Comparison of ENCODE assay signal across 8 mouse cellular contexts in genomic region chr13:59766786-59767515, GRCm38 (mm10). TPM values are rescaled to one million over a fixed set of nuclear protein-coding genes. Genes with fewer than 3 reads are reported as not detected.
A peak's percentile ranks its signal among the peaks of the same experiment; 100 is the strongest.
DNase-seq lines count a peak whose midpoint lies in the region; ATAC-seq and TF ChIP-seq lines count a peak whose summit lies in the region.
"Had no signal": no experiment of that assay in that cellular context is flagged by ENCODE, and none has a peak within 500 bp of the region (broad histone marks: within the 10 kb centered on the region; RNA-seq: fewer than 3 reads in every experiment).

No protein-coding gene starts in this region.

- 85% methylated on average over 11 of the region's 11 CpGs for WGBS in midbrain, embryonic 13.5 days
- WGBS in midbrain, embryonic 16.5 days = 88% methylated on average over 11 of the region's 11 CpGs
- 69% methylated on average over 11 of the region's 11 CpGs for WGBS in hindbrain, embryonic 14.5 days
- WGBS in limb, embryonic 14.5 days = 61% methylated on average over 11 of the region's 11 CpGs
- 37% methylated on average over 11 of the region's 11 CpGs for WGBS in stomach, embryonic 16.5 days

- peaks cover 47% of the 10 kb centered on the region for H3K4me1 ChIP-seq in midbrain, embryonic 13.5 days (replicated peaks)
- H3K4me1 ChIP-seq in midbrain, embryonic 16.5 days (ENCODE audit: control insufficient read depth, insufficient read depth, low read length) = peaks cover 32% of the 10 kb centered on the region
- H3K4me1 ChIP-seq in hindbrain, embryonic 14.5 days (replicated peaks; ENCODE audit: control insufficient read depth, insufficient read depth, low read length) = peaks cover 33% of the 10 kb centered on the region
- peaks cover 36% of the 10 kb centered on the region for H3K4me1 ChIP-seq in limb, embryonic 14.5 days (ENCODE audit: control insufficient read depth, insufficient read depth, low read length)
- H3K4me1 ChIP-seq in stomach, embryonic 16.5 days (ENCODE audit: control insufficient read depth, insufficient read depth, low read length) = peaks cover 56% of the 10 kb centered on the region

- no peaks in the 10 kb centered on the region for H3K9me3 ChIP-seq in midbrain, embryonic 13.5 days
- H3K9me3 ChIP-seq in midbrain, embryonic 16.5 days (replicated peaks; ENCODE audit: control insufficient read depth, low read length, poor library complexity, severe bottlenecking) = no peaks in the 10 kb centered on the region
- no peaks in the 10 kb centered on the region for H3K9me3 ChIP-seq in hindbrain, embryonic 14.5 days (ENCODE audit: control insufficient read depth, low read length)
- no peaks in the 10 kb centered on the region for H3K9me3 ChIP-seq in limb, embryonic 14.5 days (ENCODE audit: control insufficient read depth, low read length)
- H3K9me3 ChIP-seq in stomach, embryonic 16.5 days (replicated peaks; ENCODE audit: control insufficient read depth, low read length) = no peaks in the 10 kb centered on the region

- H3K27me3 ChIP-seq in midbrain, embryonic 13.5 days = no peaks in the 10 kb centered on the region
- H3K27me3 ChIP-seq in midbrain, embryonic 16.5 days (ENCODE audit: control insufficient read depth, insufficient read depth, low read depth, low read length) = no peaks in the 10 kb centered on the region
- H3K27me3 ChIP-seq in hindbrain, embryonic 14.5 days (ENCODE audit: control insufficient read depth, insufficient read depth, low read length) = no peaks in the 10 kb centered on the region
- no peaks in the 10 kb centered on the region for H3K27me3 ChIP-seq in limb, embryonic 14.5 days (ENCODE audit: control insufficient read depth, insufficient read depth, low read length)
- no peaks in the 10 kb centered on the region for H3K27me3 ChIP-seq in stomach, embryonic 16.5 days (ENCODE audit: control insufficient read depth, insufficient read depth, low read length)

- H3K4me3 ChIP-seq in midbrain, embryonic 13.5 days (replicated peaks) = no peak overlapping the region
- H3K4me3 ChIP-seq in midbrain, embryonic 16.5 days (ENCODE audit: low read depth, low read length) = no peak overlapping the region
- no peak overlapping the region for H3K4me3 ChIP-seq in hindbrain, embryonic 14.5 days (replicated peaks; ENCODE audit: low read length)
- H3K4me3 ChIP-seq in limb, embryonic 14.5 days (replicated peaks; ENCODE audit: low read length) = no peak overlapping the region
- peak overlapping the region; percentile 84 for H3K4me3 ChIP-seq in stomach, embryonic 16.5 days (replicated peaks; ENCODE audit: low read length)

- intact Hi-C loops in gastrocnemius, postnatal 36 days (cut with DNase I) = no loop called here

- H3K4me2 ChIP-seq in midbrain, embryonic 13.5 days (replicated peaks) = peak overlapping the region; percentile 15
- H3K4me2 ChIP-seq in midbrain, embryonic 16.5 days (ENCODE audit: low read length) = no peak overlapping the region
- H3K4me2 ChIP-seq in hindbrain, embryonic 14.5 days (replicated peaks) = peak overlapping the region; percentile 75
- H3K4me2 ChIP-seq in limb, embryonic 14.5 days (replicated peaks; ENCODE audit: low read depth, low read length, severe bottlenecking) = peak overlapping the region; percentile 26; the same call in 1 of the 2 replicates
- peak overlapping the region; percentile 90 for H3K4me2 ChIP-seq in stomach, embryonic 16.5 days (ENCODE audit: low read depth, low read length)

- H3K36me3 ChIP-seq in midbrain, embryonic 13.5 days = peaks cover 18% of the 10 kb centered on the region
- 0 out of 2 replicates have a peak, but pooled peaks cover 2% of the 10 kb centered on the region for H3K36me3 ChIP-seq in midbrain, embryonic 16.5 days (ENCODE audit: control insufficient read depth, insufficient read depth, low read length)
- peaks cover 5% of the 10 kb centered on the region for H3K36me3 ChIP-seq in hindbrain, embryonic 14.5 days (replicated peaks; ENCODE audit: control insufficient read depth, insufficient read depth)
- peaks cover 17% of the 10 kb centered on the region for H3K36me3 ChIP-seq in limb, embryonic 14.5 days (ENCODE audit: control insufficient read depth, insufficient read depth, low read length)
- H3K36me3 ChIP-seq in stomach, embryonic 16.5 days (ENCODE audit: control insufficient read depth, insufficient read depth, low read length) = peaks cover 5% of the 10 kb centered on the region

- no peak for ATAC-seq in midbrain, embryonic 13.5 days
- no peak for ATAC-seq in midbrain, embryonic 16.5 days
- no peak for ATAC-seq in hindbrain, embryonic 14.5 days (ENCODE audit: low FRiP score)
- no peak for ATAC-seq in limb, embryonic 14.5 days (ENCODE audit: low FRiP score, low read depth)
- ATAC-seq in stomach, embryonic 16.5 days (ENCODE audit: insufficient read depth, low FRiP score) = no peak; the same call in 1 of the 2 replicates

- TF ChIP-seq POLR2A in limb, embryonic 14.5 days (IDR thresholded peaks at IDR 0.05; ENCODE audit: borderline replicate concordance, extremely low read depth, insufficient read depth, insufficient read length) = no peak

- H3K27ac ChIP-seq in midbrain, embryonic 13.5 days = no peak overlapping the region
- H3K27ac ChIP-seq in midbrain, embryonic 16.5 days (ENCODE audit: low read length) = no peak overlapping the region
- no peak overlapping the region for H3K27ac ChIP-seq in hindbrain, embryonic 14.5 days
- no peak overlapping the region for H3K27ac ChIP-seq in limb, embryonic 14.5 days (replicated peaks; ENCODE audit: low read depth, low read length)
- peak overlapping the region; percentile 81 for H3K27ac ChIP-seq in stomach, embryonic 16.5 days (ENCODE audit: low read length)

- no peak for DNase-seq in hindbrain, embryonic 14.5 days (ENCODE audit: low spot score)
- DNase-seq in limb, embryonic 14.5 days (ENCODE audit: low spot score) = no peak
- no peak for DNase-seq in T-cell, adult 2 months (ENCODE audit: low spot score)
- DNase-seq in gastrocnemius, postnatal 36 days = no peak

- 0 out of 2 replicates have a peak overlapping the region, but pooled peaks have one; percentile 2 for H3K9ac ChIP-seq in midbrain, embryonic 13.5 days (replicated peaks)
- no peak overlapping the region for H3K9ac ChIP-seq in midbrain, embryonic 16.5 days (ENCODE audit: low read depth, low read length)
- H3K9ac ChIP-seq in hindbrain, embryonic 14.5 days = no peak overlapping the region
- peak overlapping the region; percentile 28; the same call in 1 of the 2 replicates for H3K9ac ChIP-seq in limb, embryonic 14.5 days (ENCODE audit: low read depth, low read length, severe bottlenecking)
- H3K9ac ChIP-seq in stomach, embryonic 16.5 days (ENCODE audit: low read length) = peak overlapping the region; percentile 23

RNA-seq across cellular contexts. Expression of gene Isca1, which starts 2.7 kb away (rescaled TPM):
- 143 and 146 TPM in 2 replicates for polyA plus RNA-seq in midbrain, embryonic 13.5 days (2015; fragmentation: Nextera tagmentation; extraction: Ambion mirVana)
- 164 and 165 TPM in 2 replicates for polyA plus RNA-seq in midbrain, embryonic 16.5 days (2015; fragmentation: Nextera tagmentation; extraction: Ambion mirVana)
- polyA plus RNA-seq in hindbrain, embryonic 14.5 days (2014; fragmentation: Nextera tagmentation; extraction: Ambion mirVana) = 185 and 197 TPM in 2 replicates
- 94.7 and 108 TPM in 2 replicates for polyA plus RNA-seq in limb, embryonic 14.5 days (2012; rRNA removed)
- 126 and 132 TPM in 2 replicates for polyA plus RNA-seq in limb, embryonic 14.5 days (2014; fragmentation: Nextera tagmentation; extraction: Ambion mirVana)
- 122 and 134 TPM in 2 replicates for polyA plus RNA-seq in stomach, embryonic 16.5 days (2015; fragmentation: Nextera tagmentation; extraction: Ambion mirVana)
- total RNA-seq in gastrocnemius, postnatal 36 days (2021) = 100 to 1,000 TPM; 179 to 181 TPM

RNA-seq across cellular contexts. Expression of gene Gm49354, which starts 15.1 kb away (rescaled TPM):
- not detected in 2 replicates for polyA plus RNA-seq in midbrain, embryonic 13.5 days (2015; fragmentation: Nextera tagmentation; extraction: Ambion mirVana)
- polyA plus RNA-seq in midbrain, embryonic 16.5 days (2015; fragmentation: Nextera tagmentation; extraction: Ambion mirVana) = not detected in 2 replicates
- not detected in 2 replicates for polyA plus RNA-seq in hindbrain, embryonic 14.5 days (2014; fragmentation: Nextera tagmentation; extraction: Ambion mirVana)
- not detected in 2 replicates for polyA plus RNA-seq in limb, embryonic 14.5 days (2012; rRNA removed)
- polyA plus RNA-seq in limb, embryonic 14.5 days (2014; fragmentation: Nextera tagmentation; extraction: Ambion mirVana) = not detected in 2 replicates
- polyA plus RNA-seq in stomach, embryonic 16.5 days (2015; fragmentation: Nextera tagmentation; extraction: Ambion mirVana) = not detected in 2 replicates
- total RNA-seq in gastrocnemius, postnatal 36 days (2021) = not detected
- total RNA-seq: heart, postnatal 14 days had no signal

RNA-seq across cellular contexts. Expression of gene 1700014D04Rik, which starts 20.4 kb away (rescaled TPM):
- 0.07 and 0.26 TPM in 2 replicates for polyA plus RNA-seq in midbrain, embryonic 13.5 days (2015; fragmentation: Nextera tagmentation; extraction: Ambion mirVana)
- polyA plus RNA-seq in midbrain, embryonic 16.5 days (2015; fragmentation: Nextera tagmentation; extraction: Ambion mirVana) = 0.24 and 0.52 TPM in 2 replicates
- polyA plus RNA-seq in hindbrain, embryonic 14.5 days (2014; fragmentation: Nextera tagmentation; extraction: Ambion mirVana) = 0.11 and 0.93 TPM in 2 replicates
- polyA plus RNA-seq in limb, embryonic 14.5 days (2012; rRNA removed) = 0.05 TPM in 1 of 2 replicates, not detected in the other
- polyA plus RNA-seq in limb, embryonic 14.5 days (2014; fragmentation: Nextera tagmentation; extraction: Ambion mirVana) = not detected in 2 replicates
- 0.10 TPM in 1 of 2 replicates, not detected in the other for polyA plus RNA-seq in stomach, embryonic 16.5 days (2015; fragmentation: Nextera tagmentation; extraction: Ambion mirVana)
- total RNA-seq in gastrocnemius, postnatal 36 days (2021) = not detected
- total RNA-seq: heart, postnatal 14 days had no signal

RNA-seq across cellular contexts. Expression of gene Spata31d1d, which starts 35.4 kb away (rescaled TPM):
- polyA plus RNA-seq in midbrain, embryonic 13.5 days (2015; fragmentation: Nextera tagmentation; extraction: Ambion mirVana) = not detected in 2 replicates
- polyA plus RNA-seq in midbrain, embryonic 16.5 days (2015; fragmentation: Nextera tagmentation; extraction: Ambion mirVana) = not detected in 2 replicates
- polyA plus RNA-seq in hindbrain, embryonic 14.5 days (2014; fragmentation: Nextera tagmentation; extraction: Ambion mirVana) = 0.09 TPM in 1 of 2 replicates, not detected in the other
- 0.03 TPM in 2 replicates for polyA plus RNA-seq in limb, embryonic 14.5 days (2012; rRNA removed)
- not detected in 2 replicates for polyA plus RNA-seq in limb, embryonic 14.5 days (2014; fragmentation: Nextera tagmentation; extraction: Ambion mirVana)
- not detected in 2 replicates for polyA plus RNA-seq in stomach, embryonic 16.5 days (2015; fragmentation: Nextera tagmentation; extraction: Ambion mirVana)
- not detected for total RNA-seq in gastrocnemius, postnatal 36 days (2021)
- total RNA-seq: heart, postnatal 14 days had no signal

RNA-seq across cellular contexts. Expression of gene Spata31d1b, which starts 54.9 kb away (rescaled TPM):
- polyA plus RNA-seq in midbrain, embryonic 13.5 days (2015; fragmentation: Nextera tagmentation; extraction: Ambion mirVana) = not detected in 2 replicates
- not detected in 2 replicates for polyA plus RNA-seq in midbrain, embryonic 16.5 days (2015; fragmentation: Nextera tagmentation; extraction: Ambion mirVana)
- polyA plus RNA-seq in hindbrain, embryonic 14.5 days (2014; fragmentation: Nextera tagmentation; extraction: Ambion mirVana) = not detected in 2 replicates
- polyA plus RNA-seq in limb, embryonic 14.5 days (2012; rRNA removed) = 0.04 TPM in 2 replicates
- polyA plus RNA-seq in limb, embryonic 14.5 days (2014; fragmentation: Nextera tagmentation; extraction: Ambion mirVana) = 0.08 TPM in 1 of 2 replicates, not detected in the other
- polyA plus RNA-seq in stomach, embryonic 16.5 days (2015; fragmentation: Nextera tagmentation; extraction: Ambion mirVana) = not detected in 2 replicates
- total RNA-seq in gastrocnemius, postnatal 36 days (2021) = not detected
- total RNA-seq: heart, postnatal 14 days had no signal

Comparison
In these comparisons a context has a peak if more than half of its experiments do, and no peak if none do; other contexts are left out.
1. H3K9ac ChIP-seq: peak in midbrain, embryonic 13.5 days (single experiment), limb, embryonic 14.5 days (single experiment) and stomach, embryonic 16.5 days (single experiment); none in midbrain, embryonic 16.5 days (single experiment) and hindbrain, embryonic 14.5 days (single experiment).